Mouse (Mus musculus) embryonic fibroblast, embryonic 13.5 days (primary cell): Measurements from ENCODE around the gene Gpc2. TPM values are rescaled to one million over a fixed set of nuclear protein-coding genes. Genes with fewer than 3 reads are reported as not detected.
A peak's percentile ranks its signal among the peaks of the same experiment; 100 is the strongest.

Experiments
- H3K27ac ChIP-seq: 2 replicates; pipeline ENCODE4 v1.5.1; 2012; ENCODE audit warnings: low read length, control low read depth, inconsistent platforms; ENCODE audit not compliant: insufficient read depth
- H3K4me1 ChIP-seq: 2 replicates; pipeline ENCODE4 v1.6.1; 2011; ENCODE audit warnings: low read length; ENCODE audit not compliant: control insufficient read depth, insufficient read depth
- H3K4me3 ChIP-seq: 2 replicates; pipeline ENCODE4 v1.5.1; 2011; ENCODE audit warnings: mild to moderate bottlenecking, control low read depth, low read length; ENCODE audit not compliant: insufficient read depth
- CTCF ChIP-seq: IDR thresholded peaks from 2 replicates; pipeline ENCODE4 v1.5.1; 2011; ENCODE audit warnings: mild to moderate bottlenecking, control low read depth, low read length, moderate library complexity, borderline replicate concordance; ENCODE audit not compliant: insufficient read depth
- POLR2A ChIP-seq: IDR thresholded peaks from 2 replicates; pipeline ENCODE4 v1.6.1; 2011; ENCODE audit warnings: low read depth, mild to moderate bottlenecking, control low read depth, low read length, moderate library complexity
- polyA plus RNA-seq: library from polyadenylated mRNA; stranded (reverse); fragments of >200 nt; gene quantifications from 2 replicates; pipeline ENCODE4 v1.2.4, GENCODE M21; 2011; ENCODE audit warnings: low read depth; ENCODE audit not compliant: missing spikeins, insufficient read length

Gene Gpc2
- 13.2 and 20.1 TPM in 2 replicates for polyA plus RNA-seq

GRCm38 (mm10) chr5:138279585-138280424 lies at the start of gene Gpc2, which contains the start of the genes Gm43720 and Stag3:
Gene Gpc2 (minus strand): TSS chr5:138280005.
Gene Gm43720 (minus strand): TSS chr5:138279958.
Gene Stag3 (plus strand): TSS chr5:138280240.
- no peaks in the 10 kb centered on the region; the same call in 1 of the 2 replicates for H3K4me1 ChIP-seq
- peak within 1 kb of the TSS; percentile 70 for H3K4me3 ChIP-seq
- TF ChIP-seq POLR2A, result peak; percentile 81
- TF ChIP-seq CTCF, result no peak
- no peak within 1 kb of the TSS for H3K27ac ChIP-seq

DNA sequence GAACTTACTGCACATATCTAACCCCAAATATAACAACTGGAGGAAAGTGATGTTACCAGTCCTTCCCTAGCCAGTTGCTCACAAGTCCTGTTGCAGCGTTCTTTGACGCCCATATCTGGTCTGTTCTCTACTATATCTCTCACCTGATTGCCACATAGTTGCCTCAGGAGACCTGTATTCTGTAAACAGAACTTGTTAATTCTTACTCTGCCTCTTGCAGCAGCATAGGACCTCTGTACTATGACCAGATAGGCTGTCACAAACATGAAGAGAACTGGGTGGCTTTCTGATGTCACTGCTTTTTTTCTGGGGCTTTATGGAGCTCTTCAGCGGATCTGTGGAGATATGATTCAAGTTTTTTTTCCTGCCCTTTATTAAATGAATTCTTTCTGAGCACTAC lies 33.0 kb upstream of the Gpc2 start:
- TF ChIP-seq POLR2A (no peak), CTCF (no peak)
- H3K4me3 ChIP-seq, result no peak overlapping the region
- no peak overlapping the region for H3K27ac ChIP-seq
- no peaks in the 10 kb centered on the region for H3K4me1 ChIP-seq

- TF ChIP-seq CTCF, result no peak
- Histone ChIP-seq H3K4me3 (no peak overlapping the region), H3K4me1 (no peaks in the 10 kb centered on the region), H3K27ac (no peak overlapping the region)
Measured at GRCm38 (mm10) chr5:138299613-138300012, 19.8 kb upstream of the Gpc2 start.

DNA sequence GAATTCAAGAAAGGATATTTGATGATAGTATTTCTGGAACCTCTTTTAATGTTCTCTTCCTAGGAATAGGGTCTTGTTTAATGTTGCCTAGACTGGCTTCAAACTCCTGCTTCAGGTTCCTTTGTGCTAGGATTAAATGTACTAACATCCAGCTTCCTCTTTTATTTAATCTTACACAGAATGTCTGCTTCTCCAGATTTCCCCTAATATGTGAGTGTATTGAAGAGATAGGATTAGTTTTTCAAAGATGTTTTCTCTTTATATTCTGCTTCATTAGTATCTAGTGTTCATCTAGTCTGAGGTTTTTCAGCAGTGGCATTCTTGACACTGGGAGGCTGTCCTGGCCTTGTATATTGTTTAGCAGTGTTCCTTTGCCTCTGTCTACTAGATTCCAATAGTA lies 14.4 kb upstream of the Gpc2 start:
- TF ChIP-seq CTCF (no peak), POLR2A (no peak)
- no peak overlapping the region for H3K27ac ChIP-seq
- H3K4me1 ChIP-seq, result no peaks in the 10 kb centered on the region
- H3K4me3 ChIP-seq, result no peak overlapping the region

- TF ChIP-seq POLR2A (no peak), CTCF (no peak)
- Histone ChIP-seq H3K27ac (no peak overlapping the region), H3K4me1 (no peaks in the 10 kb centered on the region), H3K4me3 (no peak overlapping the region)
Measured at GRCm38 (mm10) chr5:138291638-138292037, 11.8 kb upstream of the Gpc2 start.

- H3K4me3 ChIP-seq, result no peak overlapping the region
- H3K4me1 ChIP-seq, result no peaks in the 10 kb centered on the region
- no peak for TF ChIP-seq POLR2A
- TF ChIP-seq CTCF, result no peak
- H3K27ac ChIP-seq, result no peak overlapping the region
Measured at GRCm38 (mm10) chr5:138287861-138288260, 8.1 kb upstream of the Gpc2 start.

DNA sequence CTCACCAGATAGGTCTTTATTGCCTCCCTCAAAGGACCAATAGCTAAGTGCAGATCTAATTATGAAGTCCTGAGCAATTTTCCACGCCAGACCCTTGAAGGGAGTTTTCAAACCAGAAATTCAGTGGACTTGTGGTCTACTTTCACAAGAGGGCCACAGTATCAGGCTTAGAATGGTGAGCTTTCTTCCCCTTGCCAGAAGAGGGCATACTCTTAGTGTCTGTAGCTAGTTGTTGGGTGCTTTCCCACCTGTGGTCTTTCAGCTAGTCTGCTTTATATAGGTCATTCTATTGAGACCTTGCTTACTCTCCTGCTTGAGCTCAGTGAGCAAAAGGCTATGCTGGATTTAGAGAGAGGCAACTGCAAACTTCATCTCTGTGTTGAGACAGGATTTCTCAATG lies 3.7 kb upstream of the Gpc2 start:
- Histone ChIP-seq H3K27ac (no peak overlapping the region), H3K4me3 (no peak overlapping the region), H3K4me1 (no peaks in the 10 kb centered on the region; the same call in 1 of the 2 replicates)
- TF ChIP-seq CTCF (no peak), POLR2A (no peak)

GRCm38 (mm10) chr5:138281798-138282197 lies 2.0 kb upstream of the Gpc2 start:
- no peak overlapping the region for H3K27ac ChIP-seq
- H3K4me3 ChIP-seq, result no peak overlapping the region
- TF ChIP-seq CTCF, result no peak
- no peak for TF ChIP-seq POLR2A
- H3K4me1 ChIP-seq, result no peaks in the 10 kb centered on the region; the same call in 1 of the 2 replicates

- Histone ChIP-seq H3K4me1 (no peaks in the 10 kb centered on the region; the same call in 1 of the 2 replicates), H3K27ac (no peak overlapping the region), H3K4me3 (no peak overlapping the region)
- TF ChIP-seq POLR2A (no peak), CTCF (no peak)
Measured at GRCm38 (mm10) chr5:138280829-138281228, 1.0 kb upstream of the Gpc2 start.

GRCm38 (mm10) chr5:138280425-138280768 lies 592 bp upstream of the Gpc2 start:
- TF ChIP-seq POLR2A (no peak), CTCF (no peak)
- no peak overlapping the region for H3K4me3 ChIP-seq
- H3K4me1 ChIP-seq, result no peaks in the 10 kb centered on the region; the same call in 1 of the 2 replicates
- no peak overlapping the region for H3K27ac ChIP-seq
